Mouse (Mus musculus): Measurements from ENCODE around the gene Eea1.

DNA sequence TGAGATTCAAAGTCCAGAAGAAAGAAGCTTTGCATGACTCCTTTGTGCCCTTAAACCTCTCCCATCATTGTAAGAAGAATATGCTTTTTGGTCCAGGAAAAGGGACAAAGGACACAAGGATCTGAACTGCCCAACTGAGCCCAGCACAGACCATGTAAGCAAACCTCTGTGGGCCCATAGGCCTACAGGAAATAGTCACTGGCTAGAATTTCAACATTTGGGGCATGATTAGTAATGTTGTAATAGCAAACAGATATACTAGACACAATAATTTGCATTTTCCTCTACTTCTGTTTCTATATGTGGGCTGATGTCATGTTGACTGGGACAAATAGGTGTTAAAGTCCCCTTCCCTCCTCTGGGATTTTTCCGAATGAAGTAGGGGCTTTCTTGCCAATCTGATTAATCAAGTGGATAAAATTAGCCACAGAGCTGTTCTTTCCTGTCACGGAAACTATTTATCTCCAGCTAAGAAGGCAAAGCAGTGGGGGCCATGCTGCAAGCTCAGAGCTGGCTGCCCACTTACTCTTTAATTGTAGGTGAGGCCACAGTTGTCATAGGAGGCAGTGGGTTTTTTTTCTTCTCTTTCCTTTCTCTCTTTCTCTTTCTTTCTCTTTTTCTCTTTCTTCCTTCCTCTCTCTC is 153.6 kb downstream of the Eea1 start:
- no peak for TF ChIP-seq CTCF (IDR thresholded peaks at IDR 0.05; ENCODE audit: borderline replicate concordance, insufficient read depth, low read depth, low read length)
- no peak for TF ChIP-seq POLR2A (IDR thresholded peaks at IDR 0.05; ENCODE audit: borderline replicate concordance, insufficient read depth, low read length)
